ENCODE assay signal across 8 mouse cellular contexts in genomic region chr3:89226900-89227299, GRCm38 (mm10). TPM values are rescaled to one million over a fixed set of nuclear protein-coding genes. Genes with fewer than 3 reads are reported as not detected.
DNase-seq lines count a peak whose midpoint lies in the region; ATAC-seq and TF ChIP-seq lines count a peak whose summit lies in the region.

Gene Mtx1 (minus strand): TSS chr3:89227088.

- peaks cover 4% of the 10 kb centered on the region; the same call in 1 of the 2 replicates for H3K4me1 ChIP-seq in intestine, postnatal 0 days (replicated peaks; ENCODE audit: control insufficient read depth, insufficient read depth, low read length)
- H3K4me1 ChIP-seq in midbrain, embryonic 11.5 days (ENCODE audit: control insufficient read depth, insufficient read depth, low read length): peaks cover 40% of the 10 kb centered on the region

- no peaks in the 10 kb centered on the region; the same call in 1 of the 2 replicates for H3K36me3 ChIP-seq in intestine, postnatal 0 days (ENCODE audit: control insufficient read depth, insufficient read depth)
- H3K36me3 ChIP-seq in midbrain, embryonic 11.5 days (ENCODE audit: control insufficient read depth, insufficient read depth, low read length): peaks cover 9% of the 10 kb centered on the region; the same call in 1 of the 2 replicates

- peak within 1 kb of the TSS; percentile 65 for H3K4me2 ChIP-seq in intestine, postnatal 0 days (replicated peaks; ENCODE audit: low read depth)
- H3K4me2 ChIP-seq in midbrain, embryonic 11.5 days: peak within 1 kb of the TSS; percentile 83

- peak within 1 kb of the TSS; percentile 40 for H3K4me3 ChIP-seq in intestine, postnatal 0 days (ENCODE audit: low read depth, low read length)
- H3K4me3 ChIP-seq in midbrain, embryonic 11.5 days (ENCODE audit: low read depth, low read length): peak within 1 kb of the TSS; percentile 63

- no peak for DNase-seq in layer of hippocampus, adult 8-10 months (ENCODE audit: low spot score in 2 of 2)
- no peak for DNase-seq in layer of hippocampus, adult 11-12 months (ENCODE audit: low spot score)
- no peak for DNase-seq in adrenal gland, postnatal 36 days
- DNase-seq in gastrocnemius, postnatal 4 days (ENCODE audit: low spot score in 2 of 2): no peak
- DNase-seq in midbrain, embryonic 11.5 days (ENCODE audit: low spot score, missing footprints): no peak
- DNase-seq in frontal cortex, postnatal 36 days (ENCODE audit: low spot score in 2 of 2): no peak
- no peak for DNase-seq in testis, postnatal 14 days (ENCODE audit: low spot score)

- 13% methylated on average over 21 of the region's 21 CpGs for WGBS in intestine, postnatal 0 days
- under 1% methylated on average over 21 of the region's 21 CpGs for WGBS in midbrain, embryonic 11.5 days

- H3K9ac ChIP-seq in intestine, postnatal 0 days (ENCODE audit: low read depth, low read length): peak within 1 kb of the TSS; percentile 11; the same call in 1 of the 2 replicates
- peak within 1 kb of the TSS; percentile 93 for H3K9ac ChIP-seq in midbrain, embryonic 11.5 days (ENCODE audit: low read length)

- H3K9me3 ChIP-seq in intestine, postnatal 0 days (ENCODE audit: control insufficient read depth): no peaks in the 10 kb centered on the region
- H3K9me3 ChIP-seq in midbrain, embryonic 11.5 days (ENCODE audit: control insufficient read depth, low read length): no peaks in the 10 kb centered on the region

- no peak for TF ChIP-seq CTCF in intestine, postnatal 0 days (IDR thresholded peaks at IDR 0.05; ENCODE audit: low read depth)

- peak; percentile 1; the same call in 1 of the 2 replicates for ATAC-seq in intestine, postnatal 0 days
- no peak for ATAC-seq in midbrain, embryonic 11.5 days (ENCODE audit: low FRiP score)

- peak within 1 kb of the TSS; percentile 17; the same call in 1 of the 2 replicates for H3K27ac ChIP-seq in intestine, postnatal 0 days (ENCODE audit: low read depth, low read length)
- peak within 1 kb of the TSS; percentile 89 for H3K27ac ChIP-seq in midbrain, embryonic 11.5 days (ENCODE audit: low read depth, low read length)

- no peaks in the 10 kb centered on the region for H3K27me3 ChIP-seq in intestine, postnatal 0 days (replicated peaks; ENCODE audit: control insufficient read depth, insufficient read depth, low read length)
- H3K27me3 ChIP-seq in midbrain, embryonic 11.5 days (ENCODE audit: control insufficient read depth, insufficient read depth, low read length): no peaks in the 10 kb centered on the region

RNA-seq across cellular contexts. Expression of gene Mtx1, which starts in this region (rescaled TPM):
- total RNA-seq in layer of hippocampus, adult 8-10 months (2022): 10 to 100 TPM; 85.4 to 96.0 (median 94.4) TPM
- total RNA-seq in adrenal gland, postnatal 36 days (2021): 100 to 1,000 TPM; 136 to 165 TPM
- 10 to 100 TPM; 80.7 to 95.1 TPM for total RNA-seq in gastrocnemius, postnatal 4 days (2021)
- polyA plus RNA-seq in intestine, postnatal 0 days (2015; fragmentation: Nextera tagmentation; extraction: Ambion mirVana): 140 and 145 TPM in 2 replicates
- polyA plus RNA-seq in midbrain, embryonic 11.5 days (2014; fragmentation: Nextera tagmentation; extraction: Ambion mirVana): 174 and 179 TPM in 2 replicates
